Mouse (Mus musculus) left cerebral cortex, postnatal 4 days (tissue): ENCODE data around the gene Atad5. TPM values are rescaled to one million over a fixed set of nuclear protein-coding genes. Genes with fewer than 3 reads are reported as not detected.
"Not testable (repeated sequence)": the region's sequence is repeated elsewhere in the genome, so short reads cannot be mapped to it uniquely, and the experiment has no call there.

ENCODE experiments used
- DNase-seq: peaks from one replicate; pipeline ENCODE4 v3.0.0-alpha.2; 2022
- intact Hi-C: fragments of 180-260 bp; cut with DNase I; formaldehyde crosslinking; loops from one replicate; pipeline ENCODE4 v1.15.1; 2025
- total RNA-seq, 2 experiments: library from RNA; stranded (reverse); gene quantifications; 2 replicates each; pipeline ENCODE4 v1.2.3; 2021

Atad5 gene
- total RNA-seq, 2 experiments from 2014 or later = 8.0 to 8.9 TPM

DNA sequence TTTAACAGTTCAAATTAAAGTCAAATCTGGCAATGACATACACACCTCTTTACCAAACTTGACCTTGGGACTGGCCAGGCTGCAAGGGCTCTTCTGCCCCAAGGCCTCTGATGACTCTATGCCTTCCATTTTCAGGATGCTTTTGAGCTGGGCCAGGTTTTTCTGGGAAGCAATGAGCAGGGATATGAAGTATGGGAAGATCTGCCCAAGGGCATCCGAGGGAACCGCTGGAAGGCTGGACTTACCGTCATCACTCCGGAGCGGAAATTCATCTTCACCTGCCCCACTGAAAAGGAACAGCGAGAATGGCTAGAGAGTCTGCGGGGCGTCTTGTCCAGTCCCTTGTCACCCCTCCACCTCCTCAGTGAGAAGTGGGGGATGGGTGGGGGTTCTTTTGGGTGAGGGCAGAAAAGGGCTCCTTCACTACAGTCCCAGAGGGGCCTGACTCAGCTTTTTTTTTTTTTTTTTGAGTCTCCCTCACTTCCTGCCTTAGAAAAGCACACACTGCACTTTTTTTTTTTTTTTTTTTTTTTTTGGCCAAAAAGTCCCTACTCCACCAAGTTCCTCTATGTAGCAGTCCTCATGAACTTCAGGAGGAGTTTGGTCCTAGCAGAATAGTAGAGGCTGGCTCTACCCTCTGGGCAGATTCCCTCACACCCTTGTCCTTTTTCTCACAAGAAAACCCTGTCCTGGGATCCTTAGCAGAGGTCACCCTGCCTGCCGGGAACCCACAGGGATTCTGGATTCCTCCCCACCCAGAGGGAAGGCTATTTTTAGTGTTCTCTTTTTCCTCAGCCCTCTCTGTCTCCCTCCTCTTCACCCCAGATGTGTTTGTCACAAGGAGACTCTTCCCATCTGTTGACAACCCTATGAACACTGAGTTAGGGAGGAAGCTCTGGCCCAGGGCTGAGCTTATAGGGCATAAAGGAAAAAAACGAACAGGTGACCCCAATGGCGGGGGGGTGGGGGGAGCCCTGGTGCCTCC is 88.0 kb downstream of the Atad5 start:
- no peak for DNase-seq
- intact Hi-C loops = no loop called here

DNA sequence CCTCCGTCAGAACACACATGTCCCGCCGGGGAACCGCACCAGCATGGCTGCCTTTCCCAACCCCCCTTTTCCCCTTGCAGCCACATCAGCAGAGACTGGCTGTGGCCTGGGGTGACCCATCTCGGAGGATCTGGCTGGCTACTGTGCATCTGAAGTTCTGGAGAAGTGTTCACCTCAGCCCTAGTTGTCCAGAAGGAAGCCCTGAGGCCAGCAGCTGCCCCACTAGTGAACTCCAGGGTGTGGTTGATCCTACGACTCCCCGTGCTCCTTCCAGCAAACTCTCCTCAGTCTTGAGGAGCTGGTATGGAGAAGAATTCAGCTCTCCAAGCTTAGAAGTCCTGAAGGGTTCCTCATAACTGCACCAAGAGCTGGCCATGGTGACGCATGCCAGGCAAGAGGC is 89.1 kb downstream of the Atad5 start:
- intact Hi-C loops = no loop called here
- DNase-seq = no peak

- intact Hi-C loops = no loop called here
- DNase-seq = no peak
These were observed 92.0 kb downstream of the Atad5 start for GRCm38 (mm10) chr11:80181021-80181749.

DNA sequence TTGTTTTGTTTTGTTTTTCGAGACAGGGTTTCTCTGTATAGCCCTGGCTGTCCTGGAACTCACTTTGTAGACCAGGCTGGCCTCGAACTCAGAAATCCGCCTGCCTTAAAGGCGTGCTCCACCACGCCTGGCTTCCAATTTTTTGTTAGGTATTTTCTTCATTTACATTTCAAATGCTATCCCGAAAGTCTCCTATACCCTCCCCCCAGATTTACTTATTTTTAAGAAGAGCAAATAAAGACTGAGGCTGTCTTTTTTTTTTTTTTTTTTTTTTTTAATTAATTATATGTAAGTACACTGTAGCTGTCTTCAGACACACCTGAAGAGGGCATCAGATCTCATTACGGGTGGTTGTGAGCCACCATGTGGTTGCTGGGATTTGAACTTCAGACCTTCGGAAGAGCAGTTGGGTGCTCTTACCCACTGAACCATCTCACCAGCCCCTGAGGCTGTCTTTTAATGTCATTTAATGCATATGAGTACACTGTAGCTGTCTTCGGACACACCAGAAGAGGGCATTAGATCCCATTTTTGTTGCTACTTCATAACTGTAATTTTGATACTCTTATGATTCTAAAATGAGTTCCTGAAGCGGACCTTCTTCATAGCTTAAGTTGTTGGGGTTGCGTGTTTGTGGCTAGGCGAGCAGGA is 94.0 kb downstream of the Atad5 start:
- intact Hi-C loops, DNase-seq: not testable (repeated sequence)

DNA sequence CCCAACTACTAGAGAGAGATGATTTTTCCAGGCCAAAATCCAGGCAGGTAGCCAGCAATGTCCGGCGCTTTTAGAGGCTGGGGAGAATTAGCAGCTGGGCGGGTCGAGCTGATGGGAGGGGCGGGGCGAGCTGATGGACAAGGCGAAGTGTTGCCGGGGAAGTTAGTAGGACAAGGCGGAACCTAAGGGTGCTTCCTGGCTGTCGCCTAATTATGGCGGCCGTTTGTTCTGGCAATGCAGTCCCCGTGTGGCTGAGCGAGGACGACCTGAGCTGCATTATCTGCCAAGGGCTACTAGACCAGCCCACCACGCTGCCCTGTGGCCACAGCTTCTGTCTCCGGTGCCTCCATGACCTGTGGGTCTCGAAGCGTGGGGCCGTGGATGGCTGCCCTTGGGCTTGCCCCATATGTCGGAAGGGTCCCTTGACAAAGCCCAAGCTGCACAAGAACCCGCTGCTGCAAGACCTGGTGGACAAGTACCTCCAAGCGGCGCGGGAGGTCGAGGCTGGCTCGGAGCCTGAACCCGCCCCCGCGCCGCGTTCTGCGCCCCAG is 94.6 kb downstream of the Atad5 start, which contains the start of gene Rnf135:
Gene Rnf135 (plus strand): TSS at position 147 of the 551 bp plus-strand sequence.
- peak; percentile 93 for DNase-seq
- intact Hi-C loops = no loop called here

DNA sequence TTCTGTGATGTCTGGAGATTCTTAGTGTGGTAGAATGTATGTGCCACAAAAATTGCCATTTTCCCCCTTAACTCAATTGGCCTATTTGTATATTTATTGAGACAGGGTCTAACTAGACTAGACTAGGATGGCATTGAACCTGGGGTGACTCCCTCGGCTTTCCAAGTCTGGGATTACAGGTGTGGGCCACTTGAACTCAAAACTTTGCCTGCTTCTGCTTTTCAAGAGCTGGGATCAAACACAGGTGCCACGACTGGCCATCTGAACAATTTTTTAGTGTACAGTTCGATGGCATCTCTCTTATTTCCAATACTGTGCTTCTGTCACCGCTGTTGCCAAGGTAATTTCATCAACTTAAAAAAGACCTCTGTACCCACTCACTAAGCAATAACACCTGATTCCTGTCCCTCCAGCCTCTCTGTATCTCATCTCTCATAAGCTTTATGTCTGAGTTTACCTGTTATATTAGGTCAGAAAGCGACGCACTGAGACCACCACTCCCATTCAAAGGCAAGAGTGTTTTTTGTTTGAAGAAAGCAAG is 95.4 kb downstream of the Atad5 start:
- no peak for DNase-seq
- intact Hi-C loops = no loop called here

Other genes with a start within 250 kb of the Atad5 start
- 10 to 100 TPM; 35.0 to 47.8 TPM for gene Utp6, start 127.0 kb upstream of the Atad5 start, total RNA-seq
- 10 to 100 TPM; 46.8 to 46.9 TPM for gene Suz12, start 96.3 kb upstream of the Atad5 start, total RNA-seq
- gene Crlf3, start 8.4 kb upstream of the Atad5 start, total RNA-seq = 10 to 100 TPM; 13.1 to 14.5 TPM
- gene Tefm, start 52.8 kb downstream of the Atad5 start, total RNA-seq = 10 to 100 TPM; 11.2 to 11.4 TPM
- 1 to 10 TPM; 3.0 to 5.0 TPM for gene Adap2, start 64.7 kb downstream of the Atad5 start, total RNA-seq
- 1 to 10 TPM; 1.6 to 1.7 TPM for gene Rnf135, start 94.5 kb downstream of the Atad5 start, total RNA-seq
- gene Rhot1, start 119.6 kb downstream of the Atad5 start, total RNA-seq = 10 to 100 TPM; 64.9 to 65.2 TPM
- gene Rhbdl3, start 211.5 kb downstream of the Atad5 start, total RNA-seq = 1 to 10 TPM; 6.3 to 7.1 TPM